Mouse (Mus musculus) brain, embryonic 18.5 days (tissue): ENCODE data around the gene Dusp5.
"Not testable (repeated sequence)": the region's sequence is repeated elsewhere in the genome, so short reads cannot be mapped to it uniquely, and the experiment has no call there.

Source experiments
- DNase-seq: peaks from one replicate; pipeline ENCODE4 v3.0.0-alpha.2; 2012; ENCODE audit warnings: low read depth, low spot score

Dusp5 gene

GRCm38 (mm10) chr19:53528752-53529454 is at the start of gene Dusp5:
Gene Dusp5, plus strand, starts transcription at chr19:53529109.
- DNase-seq = peak; percentile 88

GRCm38 (mm10) chr19:53479590-53479989 is 49.3 kb upstream of the Dusp5 start:
- DNase-seq = no peak

- no peak for DNase-seq
These were observed 46.8 kb upstream of the Dusp5 start for GRCm38 (mm10) chr19:53482093-53482492.

GRCm38 (mm10) chr19:53482527-53482926 is 46.4 kb upstream of the Dusp5 start:
- DNase-seq = no peak

- DNase-seq = no peak
These were observed 44.9 kb upstream of the Dusp5 start for GRCm38 (mm10) chr19:53483984-53484383.

GRCm38 (mm10) chr19:53484918-53485317 is 44.0 kb upstream of the Dusp5 start:
- no peak for DNase-seq

- no peak for DNase-seq
These were observed 39.7 kb upstream of the Dusp5 start for GRCm38 (mm10) chr19:53489187-53489586.

- no peak for DNase-seq
These were observed 39.0 kb upstream of the Dusp5 start for GRCm38 (mm10) chr19:53489910-53490309.

- DNase-seq = no peak
These were observed 38.0 kb upstream of the Dusp5 start for GRCm38 (mm10) chr19:53490898-53491297.

GRCm38 (mm10) chr19:53492528-53492927 is 36.4 kb upstream of the Dusp5 start:
- no peak for DNase-seq

GRCm38 (mm10) chr19:53493866-53494265 is 35.0 kb upstream of the Dusp5 start:
- no peak for DNase-seq

GRCm38 (mm10) chr19:53497910-53498309 is 31.0 kb upstream of the Dusp5 start:
- DNase-seq = no peak

- DNase-seq = no peak
These were observed 29.9 kb upstream of the Dusp5 start for GRCm38 (mm10) chr19:53499049-53499448.

GRCm38 (mm10) chr19:53499451-53499940 is 29.4 kb upstream of the Dusp5 start:
- DNase-seq = no peak

- no peak for DNase-seq
These were observed 28.5 kb upstream of the Dusp5 start for GRCm38 (mm10) chr19:53500298-53501006.

- DNase-seq = not testable (repeated sequence)
These were observed 27.7 kb upstream of the Dusp5 start for GRCm38 (mm10) chr19:53501239-53501638.

GRCm38 (mm10) chr19:53501765-53502164 is 27.1 kb upstream of the Dusp5 start:
- DNase-seq = no peak

GRCm38 (mm10) chr19:53502891-53503371 is 26.0 kb upstream of the Dusp5 start:
- DNase-seq = no peak

- no peak for DNase-seq
These were observed 24.7 kb upstream of the Dusp5 start for GRCm38 (mm10) chr19:53504181-53504580.

GRCm38 (mm10) chr19:53505728-53506127 is 23.2 kb upstream of the Dusp5 start:
- DNase-seq = no peak

- DNase-seq = no peak
These were observed 21.4 kb upstream of the Dusp5 start for GRCm38 (mm10) chr19:53507497-53507896.

GRCm38 (mm10) chr19:53511244-53511934 is 17.5 kb upstream of the Dusp5 start:
- no peak for DNase-seq
